Mouse (Mus musculus): ENCODE results near the gene Etv6.

GRCm38 (mm10) chr6:134032451-134032850, 3.0 kb upstream of the Etv6 start:
- TF ChIP-seq CTCF (IDR thresholded peaks at IDR 0.05; ENCODE audit: low read depth) = no peak
- TF ChIP-seq EP300 (optimal IDR thresholded peaks at IDR 0.05) = no peak
